Mouse (Mus musculus) telencephalon, adult 2 months (tissue): ENCODE data around the gene Herc4.

Experiments used
- DNase-seq: peaks from one replicate; pipeline ENCODE4 v3.0.0-alpha.2; 2011; ENCODE audit warnings: low read depth, low spot score

Herc4 gene

GRCm38 (mm10) chr10:63243493-63244054, at the start of gene Herc4:
TSS of gene Herc4 (plus strand) at chr10:63243810.
- DNase-seq = peak; percentile 82

- DNase-seq = no peak
These were observed 44.6 kb upstream of the Herc4 start for GRCm38 (mm10) chr10:63199008-63199407.

DNA sequence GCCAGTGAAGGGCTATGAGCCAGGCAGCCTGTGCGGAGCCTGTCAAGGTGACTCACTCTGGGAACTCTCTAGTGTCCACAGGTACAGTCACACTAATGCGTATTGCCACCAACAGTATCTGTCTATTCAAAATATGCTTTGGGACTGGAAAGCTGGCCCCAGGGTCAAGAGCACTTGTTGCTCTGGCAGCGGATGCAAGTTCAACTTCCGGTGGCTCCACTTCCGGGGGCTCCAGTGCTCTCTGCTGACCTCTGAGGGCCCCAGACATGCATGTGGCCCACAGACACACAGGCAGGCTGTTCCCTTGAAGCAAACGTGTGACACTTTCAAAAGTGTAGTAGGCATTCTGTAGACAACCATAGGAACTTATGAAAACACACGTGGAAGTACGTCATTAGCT, 42.1 kb upstream of the Herc4 start:
- DNase-seq = no peak

DNA sequence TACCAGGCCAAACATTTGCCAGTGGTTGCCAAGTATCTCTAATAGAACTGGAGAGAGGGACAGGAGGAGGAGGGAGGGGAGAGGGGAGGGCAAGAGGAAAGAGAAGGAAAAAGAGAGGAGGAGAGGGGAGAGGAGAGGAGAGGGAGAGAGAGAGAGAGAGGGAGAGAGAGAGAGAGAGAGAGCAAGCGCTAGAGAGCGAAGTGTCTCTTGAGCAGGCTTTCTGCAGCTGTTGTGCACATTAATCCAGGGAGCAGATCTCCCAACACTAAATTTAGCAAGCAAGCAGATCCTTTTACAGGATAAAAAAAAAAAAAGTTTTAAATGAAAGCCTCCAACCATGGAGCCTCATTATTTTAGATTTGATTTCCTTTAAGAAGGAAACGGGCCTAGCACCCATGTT, 40.6 kb upstream of the Herc4 start:
- DNase-seq = peak; percentile 22

- DNase-seq = no peak
These were observed 39.9 kb upstream of the Herc4 start, which contains the start of gene Mypn for GRCm38 (mm10) chr10:63203728-63204127. TSS of gene Mypn (minus strand) at chr10:63203952.

DNA sequence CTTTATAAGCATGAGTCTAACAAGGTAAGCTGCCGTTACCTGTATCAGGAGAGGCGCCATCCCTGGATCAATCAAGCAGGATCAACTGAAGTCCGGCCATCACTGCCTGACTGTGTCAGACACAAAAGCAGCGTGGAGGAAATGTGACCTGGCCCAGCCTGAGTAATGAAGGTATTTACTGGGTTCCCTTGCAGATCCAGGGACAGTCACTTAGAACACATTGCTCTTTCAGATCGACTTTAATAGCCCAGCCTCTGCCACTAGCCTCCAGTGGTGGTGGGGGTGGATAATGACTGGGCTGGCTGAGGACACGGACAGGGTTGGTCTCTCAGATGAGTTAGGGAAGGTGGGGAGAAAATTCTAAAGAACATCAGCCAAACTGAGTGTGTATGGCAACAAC, 34.7 kb upstream of the Herc4 start:
- no peak for DNase-seq

- no peak for DNase-seq
These were observed 22.4 kb upstream of the Herc4 start for GRCm38 (mm10) chr10:63221081-63221783.

DNA sequence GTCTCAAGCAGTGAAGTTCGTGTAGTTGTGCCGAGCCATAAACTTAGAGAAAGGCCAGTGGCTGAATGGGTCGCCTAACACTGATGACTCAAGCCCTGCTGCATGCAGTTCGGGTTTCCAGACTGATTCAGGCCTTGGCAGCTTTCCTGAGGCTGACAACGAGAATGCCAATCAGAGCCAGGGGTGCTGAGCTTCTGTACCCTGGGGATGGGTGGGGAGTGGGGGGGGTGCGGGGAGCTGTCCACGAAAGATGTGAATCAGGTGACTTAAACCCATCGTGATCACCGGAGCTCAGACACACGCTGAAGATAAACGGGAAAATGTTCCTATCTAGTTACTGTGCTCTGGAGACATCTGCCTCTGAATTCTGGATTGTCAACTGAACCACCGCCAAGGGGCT, 19.3 kb upstream of the Herc4 start:
- DNase-seq = no peak

DNA sequence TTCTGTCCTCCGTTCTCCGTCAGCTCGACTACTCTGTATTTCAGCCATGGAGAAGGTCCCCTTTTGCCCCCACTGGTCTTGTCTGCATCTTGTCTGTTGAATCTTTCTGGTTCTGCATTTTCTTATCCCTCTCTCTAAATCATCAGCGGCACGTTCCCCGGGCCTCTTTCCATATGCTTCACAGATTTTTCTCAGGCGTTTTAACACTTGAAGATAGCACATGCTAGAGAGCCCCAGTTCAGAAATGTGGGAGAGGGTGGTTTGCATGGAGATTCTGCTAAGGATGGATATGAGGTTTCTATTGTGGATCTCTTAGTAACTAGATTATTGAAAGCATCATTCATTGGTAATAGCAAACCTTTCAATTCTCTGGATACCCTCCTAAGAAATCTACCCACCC, 13.3 kb upstream of the Herc4 start:
- peak; percentile 55 for DNase-seq

DNA sequence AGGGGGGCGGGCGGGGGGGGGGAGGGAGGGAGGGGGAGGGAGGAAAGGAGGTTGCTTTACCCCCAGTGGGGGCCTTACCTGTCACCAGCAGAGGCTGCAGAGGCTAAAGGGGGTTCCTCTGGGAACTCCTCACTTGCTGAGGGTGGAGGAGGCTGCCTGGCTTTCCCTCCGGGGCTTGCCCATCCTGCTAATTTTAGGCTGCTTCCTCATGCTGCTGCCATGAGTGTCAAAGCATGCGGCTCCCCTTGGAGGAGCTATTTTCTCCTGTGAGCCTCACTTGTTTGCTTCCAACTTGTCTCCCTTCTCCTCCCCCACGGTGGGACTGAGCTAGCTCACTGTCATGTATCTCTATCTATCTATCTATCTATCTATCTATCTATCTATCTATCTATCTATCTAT, 12.8 kb upstream of the Herc4 start:
- DNase-seq = peak; percentile 43

DNA sequence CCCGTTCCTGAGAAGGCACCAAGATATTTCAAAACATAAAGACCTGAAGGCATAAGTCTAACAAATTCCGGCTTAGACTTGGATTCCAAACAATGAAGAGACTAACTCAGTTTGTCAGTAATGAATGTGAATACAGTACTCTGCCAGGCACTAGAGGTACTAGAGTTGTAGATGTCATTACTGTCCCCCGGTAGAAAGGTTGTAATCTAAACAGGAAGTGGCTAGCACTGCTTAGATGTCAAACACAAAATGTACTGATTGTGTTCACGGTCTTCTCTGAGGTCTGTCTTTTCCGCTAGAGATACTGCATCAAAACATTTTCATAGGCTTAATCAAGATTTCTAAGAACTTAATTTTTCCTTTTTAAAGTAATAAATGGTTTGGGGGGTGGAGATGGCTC, 12.0 kb upstream of the Herc4 start:
- DNase-seq = no peak

GRCm38 (mm10) chr10:63234133-63234532, 9.5 kb upstream of the Herc4 start:
- peak; percentile 51 for DNase-seq

GRCm38 (mm10) chr10:63235889-63236288, 7.7 kb upstream of the Herc4 start:
- DNase-seq = no peak

GRCm38 (mm10) chr10:63236663-63237062, 6.9 kb upstream of the Herc4 start:
- DNase-seq = no peak

DNA sequence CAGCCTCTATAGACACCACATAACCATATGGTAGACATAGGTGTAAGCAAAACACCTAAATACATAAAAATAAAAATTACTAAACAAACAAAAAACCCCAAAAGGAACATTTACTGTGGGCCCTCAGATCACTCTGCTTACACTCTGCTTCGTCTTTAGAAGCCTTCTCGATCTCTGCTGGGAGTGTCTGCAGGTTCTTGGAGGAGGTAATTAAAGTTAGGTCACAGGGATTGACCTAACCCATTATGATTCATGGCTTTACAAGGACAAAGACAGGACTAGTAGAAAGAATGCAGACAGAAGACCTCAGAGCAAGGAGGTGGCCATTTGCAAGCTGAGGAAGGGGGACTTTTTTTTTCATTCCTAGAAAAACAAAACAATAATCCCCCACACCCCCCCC, 6.4 kb upstream of the Herc4 start:
- DNase-seq = no peak

- no peak for DNase-seq
These were observed 5.5 kb upstream of the Herc4 start for GRCm38 (mm10) chr10:63238090-63238489.

DNA sequence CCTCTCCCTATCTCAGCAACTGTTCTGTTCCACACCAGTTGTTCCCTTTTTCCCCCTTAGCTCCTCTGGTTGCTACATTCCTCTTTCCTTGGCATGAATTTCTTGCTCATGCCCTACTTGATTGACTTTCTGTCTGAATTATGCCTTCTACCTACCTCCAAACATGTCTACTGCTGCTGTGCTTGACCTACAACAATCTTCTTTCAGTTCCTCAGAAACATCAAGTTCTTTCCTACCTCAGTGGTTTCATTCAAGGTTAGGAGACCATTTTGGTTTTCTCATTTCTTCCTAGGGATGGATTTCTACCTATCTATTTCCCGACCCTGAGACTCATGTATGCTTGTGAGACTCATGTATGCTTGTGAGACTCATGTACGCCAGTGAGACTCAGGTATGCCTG, 3.8 kb upstream of the Herc4 start:
- no peak for DNase-seq

DNA sequence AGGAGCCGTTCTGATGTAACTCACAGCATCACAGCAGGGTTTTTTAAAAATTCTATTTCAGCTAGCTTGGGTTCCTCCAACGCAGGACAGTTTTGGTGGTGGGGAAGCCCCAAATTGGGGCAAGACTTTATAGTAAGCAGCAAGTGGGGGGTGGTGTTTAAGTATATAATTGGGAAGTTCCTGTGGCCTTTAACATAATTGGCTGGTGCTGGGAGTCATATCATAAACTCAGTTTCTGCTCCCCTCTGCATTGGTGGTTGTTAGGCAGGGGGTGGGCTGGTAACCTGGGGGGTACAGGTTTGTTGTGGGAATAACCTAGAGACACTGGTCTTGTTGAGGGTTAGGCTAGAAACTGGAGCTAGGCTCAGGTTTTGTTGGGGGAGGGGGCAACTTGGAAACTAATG, 2.7 kb upstream of the Herc4 start:
- DNase-seq = no peak

- DNase-seq = peak; percentile 21
These were observed 693 bp upstream of the Herc4 start for GRCm38 (mm10) chr10:63242798-63243435.

DNA sequence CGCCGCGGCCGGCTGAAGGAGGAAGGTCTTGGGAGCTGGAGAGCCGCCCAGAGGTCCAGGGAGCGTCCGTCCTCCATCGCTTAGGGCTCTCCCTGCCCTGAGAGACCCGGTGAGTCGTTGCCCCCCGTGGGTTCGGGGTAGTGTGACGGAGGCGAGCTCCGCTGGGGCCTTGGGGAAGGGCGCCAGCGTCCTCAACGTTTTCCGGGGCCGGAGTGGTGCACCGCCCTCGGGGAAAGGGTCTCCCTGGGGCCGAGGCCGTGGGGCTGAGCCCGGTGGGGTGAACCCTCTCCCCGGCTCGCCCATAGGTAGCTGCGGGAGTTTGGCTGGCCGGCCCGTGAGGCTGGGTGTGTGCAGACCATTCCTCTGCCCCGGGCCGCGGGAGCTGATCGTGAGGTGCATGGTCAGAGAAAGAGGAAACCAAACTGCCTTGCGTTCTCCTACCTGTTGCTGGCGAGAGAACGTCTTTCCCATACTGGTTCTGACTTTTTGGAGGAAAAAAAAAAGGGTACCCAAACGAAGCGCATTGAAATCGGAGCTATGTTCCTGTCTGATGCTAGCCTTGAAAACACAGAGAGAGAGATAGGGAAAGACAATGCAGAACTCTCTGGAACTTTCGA, 553 bp downstream of the Herc4 start:
- no peak for DNase-seq

DNA sequence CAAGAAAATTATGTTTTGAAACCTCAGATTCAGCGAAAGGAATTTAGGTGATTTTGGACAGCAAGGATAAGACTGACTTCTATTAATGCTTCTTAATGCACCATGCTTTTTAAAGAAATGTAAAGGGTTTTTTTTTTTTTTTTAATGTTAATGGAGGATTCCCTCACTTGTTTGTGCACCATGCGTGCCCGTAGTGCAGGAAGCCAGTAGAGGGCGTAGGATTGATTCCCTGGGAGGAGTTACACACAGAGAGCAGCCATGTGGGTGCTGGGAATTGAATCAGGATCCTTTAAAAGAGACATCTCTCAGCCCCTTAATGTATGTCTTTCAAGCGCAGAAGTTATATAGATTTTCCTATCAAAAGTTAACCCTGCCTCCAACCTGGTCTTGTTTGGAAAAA, 1.1 kb downstream of the Herc4 start:
- DNase-seq = no peak

GRCm38 (mm10) chr10:63245846-63246245, 2.2 kb downstream of the Herc4 start:
- no peak for DNase-seq

DNA sequence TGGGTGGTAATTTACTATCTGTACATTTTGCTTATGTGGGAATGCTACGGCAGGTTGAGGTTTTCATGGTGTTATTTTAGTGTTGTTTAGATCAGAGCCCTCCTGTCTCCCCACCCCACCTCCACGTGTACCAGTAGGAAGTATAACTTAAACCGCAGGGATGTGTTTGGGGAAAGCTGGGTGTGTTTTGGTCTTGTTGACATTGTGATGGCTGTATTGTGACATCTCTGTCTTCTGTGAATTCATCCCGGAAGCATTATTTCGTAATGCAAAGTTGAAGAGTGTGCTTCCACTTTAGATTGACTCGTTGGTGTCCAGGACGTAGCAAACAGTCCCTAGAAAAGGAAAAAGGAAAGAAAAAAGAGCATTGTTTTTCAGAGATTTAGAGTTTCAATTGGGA, 3.8 kb downstream of the Herc4 start:
- DNase-seq = no peak
